Mouse (Mus musculus): Measurements from ENCODE around the gene Pld5.

Gene Pld5

GRCm38 (mm10) chr1:176167114-176167513, 108.0 kb downstream of the Pld5 start:
- no peak for DNase-seq

- peak; percentile 1 for DNase-seq
These were observed 129.8 kb downstream of the Pld5 start for GRCm38 (mm10) chr1:176145306-176145705.

DNA sequence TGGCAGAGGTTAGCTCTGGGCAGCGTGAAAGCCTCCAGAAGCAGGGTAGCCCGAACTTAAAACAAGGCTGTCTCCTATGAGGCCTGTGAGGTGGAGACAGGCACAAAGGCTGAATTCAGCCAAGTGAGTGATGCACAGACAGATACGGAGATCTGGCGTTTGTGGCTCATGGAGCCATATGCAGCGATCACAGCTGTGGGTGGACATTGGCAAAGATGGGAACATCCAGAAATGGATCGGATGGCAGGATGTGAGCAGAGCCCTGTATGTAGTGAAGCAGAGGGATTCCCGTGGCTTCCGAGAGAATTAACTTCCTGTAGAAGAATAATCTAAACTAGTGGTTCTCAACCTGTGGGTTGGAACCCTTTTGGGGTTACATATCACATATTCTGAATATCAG, 140.7 kb downstream of the Pld5 start:
- no peak for DNase-seq

- no peak for DNase-seq
These were observed 149.3 kb downstream of the Pld5 start for GRCm38 (mm10) chr1:176125771-176126170.

- DNase-seq, result no peak
These were observed 150.7 kb downstream of the Pld5 start for GRCm38 (mm10) chr1:176124441-176124840.

- no peak for DNase-seq
These were observed 151.3 kb downstream of the Pld5 start for GRCm38 (mm10) chr1:176123781-176124180.

DNA sequence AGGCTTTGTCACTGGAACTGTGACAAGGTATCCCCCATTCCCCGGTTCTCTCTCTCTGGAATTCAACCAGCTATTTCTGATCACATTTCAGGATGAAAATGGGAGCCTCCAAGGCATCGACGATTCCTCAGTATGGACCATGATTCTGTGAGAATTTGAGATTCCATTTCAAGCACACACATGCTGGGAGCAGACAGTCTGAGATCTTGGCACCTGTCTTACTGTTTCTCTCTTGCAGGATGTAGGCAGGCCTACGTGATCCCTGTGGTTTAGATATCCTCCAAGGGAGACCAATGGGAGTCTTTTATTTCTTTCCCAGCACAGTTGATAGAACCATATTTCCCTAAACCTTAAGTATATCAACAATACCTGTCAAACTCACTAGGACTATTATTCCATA, 159.5 kb downstream of the Pld5 start:
- no peak for DNase-seq

- DNase-seq, result no peak
These were observed 176.3 kb downstream of the Pld5 start for GRCm38 (mm10) chr1:176098685-176099320.

DNA sequence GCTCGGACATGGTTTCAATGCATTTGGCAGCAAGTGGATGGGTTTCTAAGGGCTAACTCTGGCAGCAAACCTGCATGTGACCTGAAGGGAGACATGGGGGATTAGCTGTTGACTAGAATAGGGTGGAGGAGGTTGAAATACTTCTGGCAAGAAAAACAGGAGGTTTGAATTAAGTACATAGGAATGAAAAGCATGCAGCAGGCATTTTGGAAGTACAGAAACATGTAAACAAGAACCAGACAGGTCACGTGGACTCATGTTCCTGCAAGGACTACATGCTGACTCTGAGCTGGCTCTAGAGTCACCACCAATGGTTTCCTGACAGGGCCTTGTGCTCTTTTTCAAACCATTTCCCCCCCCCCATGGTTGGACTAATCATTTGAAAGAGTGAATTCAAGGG, 183.0 kb downstream of the Pld5 start:
- no peak for DNase-seq

GRCm38 (mm10) chr1:176089382-176089781, 185.7 kb downstream of the Pld5 start:
- no peak for DNase-seq

- no peak for DNase-seq
These were observed 189.0 kb downstream of the Pld5 start for GRCm38 (mm10) chr1:176085952-176086648.

DNA sequence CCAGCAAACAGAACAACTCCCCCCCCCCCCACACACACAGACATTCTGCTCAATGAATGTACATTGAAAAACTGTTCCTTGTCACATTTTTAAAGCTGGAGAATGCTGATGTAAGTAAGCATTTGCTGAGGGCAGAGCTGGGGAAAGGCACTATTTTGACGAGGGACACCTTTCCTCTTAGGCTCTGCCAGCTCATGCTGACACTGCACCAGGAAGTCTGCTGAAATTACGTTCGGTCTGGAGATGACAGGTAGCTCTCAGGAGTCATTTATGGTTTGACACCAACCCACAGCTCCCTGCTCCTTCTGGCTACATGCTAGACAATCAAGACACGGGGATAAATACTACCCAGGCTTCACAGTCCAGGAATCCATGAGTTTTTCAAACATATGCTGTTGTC, 192.8 kb downstream of the Pld5 start:
- DNase-seq, result no peak

GRCm38 (mm10) chr1:176080969-176081368, 194.1 kb downstream of the Pld5 start:
- DNase-seq, result no peak

- DNase-seq, result no peak
These were observed 196.7 kb downstream of the Pld5 start for GRCm38 (mm10) chr1:176078410-176078809.

GRCm38 (mm10) chr1:176076799-176077198, 198.3 kb downstream of the Pld5 start:
- DNase-seq, result no peak

DNA sequence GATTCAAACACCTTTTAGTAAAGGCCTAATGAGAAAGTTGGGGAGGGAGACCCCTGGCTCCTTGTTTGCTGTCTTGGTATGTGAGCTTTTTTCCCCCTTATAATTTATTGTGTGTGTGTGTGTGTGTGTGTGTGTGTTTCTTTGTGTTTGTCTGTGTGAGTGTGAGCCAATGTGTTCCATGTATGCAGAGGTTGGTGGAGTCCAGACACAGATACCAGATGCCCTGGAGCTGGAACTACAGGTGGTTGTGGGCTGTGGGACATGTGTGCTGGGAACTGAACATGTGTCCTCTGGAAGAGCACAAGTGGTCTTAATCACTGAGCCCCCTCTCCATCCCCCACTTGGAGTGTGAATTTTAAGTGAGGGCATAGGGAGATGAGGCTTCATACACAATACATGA, 199.3 kb downstream of the Pld5 start:
- no peak for DNase-seq

DNA sequence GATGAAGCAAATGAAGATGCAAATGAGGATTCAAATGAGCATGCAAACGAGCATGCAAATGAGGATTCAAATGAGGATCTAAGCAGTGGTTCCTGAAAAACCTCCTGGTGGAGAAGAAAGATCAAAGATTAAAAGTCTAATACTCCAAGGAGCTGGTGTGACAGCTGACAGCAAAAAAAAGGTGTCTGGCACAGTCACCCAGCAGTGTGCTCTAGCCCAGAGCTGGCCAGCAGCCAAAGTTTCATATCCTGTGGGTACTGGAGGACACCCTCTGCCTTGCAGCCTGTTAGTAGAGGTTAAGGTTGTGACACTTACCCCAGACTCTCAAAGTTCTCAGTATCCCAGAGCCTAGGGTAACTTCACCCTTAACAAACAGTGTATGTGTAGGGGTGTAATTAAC, 199.7 kb downstream of the Pld5 start:
- peak; percentile 67 for DNase-seq

GRCm38 (mm10) chr1:176074526-176074925, 200.6 kb downstream of the Pld5 start:
- DNase-seq, result no peak

DNA sequence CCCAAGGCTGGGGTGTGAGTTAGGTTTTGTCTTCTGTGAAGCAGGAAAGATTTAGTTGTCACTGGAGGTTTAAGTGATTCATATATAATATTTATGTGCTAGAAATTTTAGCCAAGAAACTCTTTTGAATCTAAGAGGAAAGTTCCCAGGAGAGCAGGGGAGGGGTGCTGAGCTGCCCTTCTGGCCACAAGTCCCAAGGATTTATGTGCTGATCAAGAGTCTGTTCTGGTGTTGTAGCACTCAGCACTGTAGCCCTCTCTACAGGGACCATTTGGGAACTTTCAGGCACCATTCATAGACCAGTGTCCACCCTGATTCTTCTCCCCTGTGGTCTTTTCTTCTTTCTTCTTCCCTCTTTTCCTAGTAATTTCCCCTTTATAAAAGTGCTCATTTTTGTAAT, 209.8 kb downstream of the Pld5 start:
- DNase-seq, result no peak

DNA sequence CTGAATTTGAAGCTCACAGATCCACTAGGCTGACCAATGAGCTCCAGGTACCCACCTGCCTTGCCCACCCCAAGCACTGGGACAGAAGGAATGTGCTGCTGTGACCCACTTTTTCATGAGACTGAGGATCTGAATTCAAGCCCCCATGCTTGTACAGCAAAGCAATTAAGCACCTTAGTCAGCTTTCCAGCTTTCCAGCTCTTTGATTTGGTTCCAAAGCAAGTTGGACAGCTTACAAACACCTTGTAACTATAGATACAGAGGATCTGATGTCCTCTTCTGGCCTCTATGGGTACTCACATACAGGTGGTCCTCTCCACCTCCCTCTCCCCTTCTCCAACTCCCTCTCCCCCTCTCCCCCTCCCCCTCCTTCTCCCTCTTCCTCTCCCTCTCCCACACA, 210.6 kb downstream of the Pld5 start:
- no peak for DNase-seq

- DNase-seq, result no peak
These were observed 221.5 kb downstream of the Pld5 start for GRCm38 (mm10) chr1:176053653-176054052.

- DNase-seq, result no peak
These were observed 228.1 kb downstream of the Pld5 start for GRCm38 (mm10) chr1:176046995-176047394.

DNA sequence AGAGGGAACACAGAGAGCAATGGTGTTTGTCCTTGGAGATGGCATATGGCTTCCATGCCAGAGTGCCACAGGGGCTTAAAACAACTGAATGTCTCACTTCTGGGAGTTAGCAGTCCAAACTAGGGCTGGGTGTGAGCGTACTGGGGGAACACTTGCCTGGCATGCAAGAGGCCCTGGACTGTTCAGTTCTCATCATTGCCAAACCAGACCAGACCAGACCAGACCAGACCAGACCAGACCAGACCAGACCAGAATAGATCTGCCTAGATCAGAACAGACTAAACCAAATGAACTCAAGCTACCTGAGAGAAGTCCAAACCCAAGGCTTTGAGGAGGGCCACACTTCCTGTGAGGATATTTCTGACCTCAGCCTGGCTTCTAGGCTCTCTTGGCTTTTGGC, 228.7 kb downstream of the Pld5 start:
- DNase-seq, result no peak

DNA sequence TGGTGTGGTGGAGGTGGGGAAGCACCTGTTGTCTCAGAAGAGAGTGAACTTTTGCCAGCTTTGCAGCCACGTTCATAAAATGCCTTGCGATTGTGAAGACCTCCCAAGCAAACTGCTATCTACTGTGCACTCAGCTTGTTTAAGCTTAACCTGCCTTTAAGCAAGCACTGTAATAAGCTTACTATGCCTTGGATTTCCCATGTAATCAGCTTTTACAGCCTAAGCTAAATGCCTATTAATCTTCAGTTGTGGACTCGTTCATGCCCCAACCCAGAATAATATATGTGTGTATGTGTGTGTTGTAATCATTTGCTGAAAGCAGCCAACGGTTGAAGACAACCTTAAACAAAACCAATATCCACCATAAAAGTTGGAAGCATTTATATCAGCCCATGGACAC, 232.1 kb downstream of the Pld5 start:
- no peak for DNase-seq

DNA sequence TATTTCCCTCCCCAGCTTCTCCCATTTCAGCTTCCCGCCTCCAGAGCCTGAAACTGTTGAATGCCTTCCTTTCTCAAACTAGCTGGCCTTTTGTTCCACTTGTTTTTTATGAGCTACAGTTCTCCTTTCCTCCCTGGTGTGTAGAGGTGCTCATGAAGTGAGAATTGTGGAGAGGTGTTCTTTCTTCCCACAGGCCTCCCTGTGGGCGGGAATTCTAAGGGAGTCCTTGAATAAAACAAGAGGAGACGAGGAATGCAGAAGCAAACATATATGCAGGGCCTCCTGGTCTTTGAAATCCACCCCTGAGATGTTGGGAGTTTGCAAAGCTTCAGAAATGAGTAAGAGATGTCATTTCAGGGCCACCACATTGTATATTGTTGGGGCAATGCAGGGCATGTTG, 235.2 kb downstream of the Pld5 start:
- no peak for DNase-seq
